Comparison of ENCODE assay signal across 9 mouse cellular contexts in genomic region chr1:34472427-34473300, GRCm38 (mm10). TPM values are rescaled to one million over a fixed set of nuclear protein-coding genes. Genes with fewer than 3 reads are reported as not detected.
DNase-seq lines count a peak whose midpoint lies in the region; ATAC-seq and TF ChIP-seq lines count a peak whose summit lies in the region.
"Had no signal": no experiment of that assay in that cellular context is flagged by ENCODE, and none has a peak within 500 bp of the region (broad histone marks: within the 10 kb centered on the region; RNA-seq: fewer than 3 reads in every experiment).

No protein-coding gene starts in this region.

- no peak for TF ChIP-seq CTCF in bone marrow macrophage, adult 2 months (IDR thresholded peaks at IDR 0.05; ENCODE audit: low read depth, low read length)
- no peak for TF ChIP-seq CTCF in liver, embryonic 14.5 days (IDR thresholded peaks at IDR 0.05; ENCODE audit: low read depth)

- H3K4me2 ChIP-seq in hindbrain, embryonic 15.5 days: peak overlapping the region; percentile 77
- H3K4me2 ChIP-seq in liver, embryonic 14.5 days (ENCODE audit: low read depth): peak overlapping the region; percentile 74

- H3K9ac ChIP-seq in hindbrain, embryonic 15.5 days: peak overlapping the region; percentile 23; the same call in 1 of the 2 replicates
- peak overlapping the region; percentile 52 for H3K9ac ChIP-seq in liver, embryonic 14.5 days (replicated peaks)

- peaks cover 27% of the 10 kb centered on the region for H3K4me1 ChIP-seq in bone marrow macrophage, adult 2 months (ENCODE audit: control insufficient read depth, insufficient read depth, low read length)
- H3K4me1 ChIP-seq in hindbrain, embryonic 15.5 days (replicated peaks): peaks cover 10% of the 10 kb centered on the region
- H3K4me1 ChIP-seq in liver, embryonic 14.5 days (replicated peaks; ENCODE audit: control insufficient read depth in 2 of 2, insufficient read depth in 2 of 2, low read length in 1 of 2): peaks cover 0 to 9% of the 10 kb centered on the region in 2 experiments; a peak in 2 of 4 replicates

- ATAC-seq in hindbrain, embryonic 15.5 days (ENCODE audit: low FRiP score, low read depth): peak; percentile 75
- peak; percentile 70 for ATAC-seq in liver, embryonic 14.5 days (ENCODE audit: insufficient read depth)

- no peak for TF ChIP-seq EP300 in liver, embryonic 14.5 days (IDR thresholded peaks at IDR 0.05; ENCODE audit: low read depth)

- WGBS in hindbrain, embryonic 15.5 days: under 1% methylated on average over 42 of the region's 43 CpGs
- WGBS in liver, embryonic 14.5 days (ENCODE audit: insufficient replicate concordance): under 1% methylated on average over 43 of the region's 43 CpGs

- H3K36me3 ChIP-seq in hindbrain, embryonic 15.5 days: no peaks in the 10 kb centered on the region
- H3K36me3 ChIP-seq in liver, embryonic 14.5 days (replicated peaks; ENCODE audit: control insufficient read depth, insufficient read depth, low read depth): no peaks in the 10 kb centered on the region

- peak overlapping the region; percentile 87 for H3K27ac ChIP-seq in bone marrow macrophage, adult 2 months (ENCODE audit: insufficient read depth, low read depth, low read length)
- H3K27ac ChIP-seq in hindbrain, embryonic 15.5 days (replicated peaks): no peak overlapping the region
- no peak overlapping the region for H3K27ac ChIP-seq in liver, embryonic 14.5 days

- peak; percentile 13 to 17 for DNase-seq in cerebellum, adult 18-20 months
- DNase-seq in cerebellum, adult 9-10 months: no peak
- DNase-seq in forelimb bud, embryonic 11.5 days (ENCODE audit: low read depth, low spot score): peak; percentile 35
- DNase-seq in liver, embryonic 14.5 days (ENCODE audit: low read depth in 3 of 3, low spot score in 3 of 3): no peak
- DNase-seq in naive thymus-derived CD4-positive, alpha-beta T cell, adult 2 months (ENCODE audit: low read depth): peak; percentile 88
- peak; percentile 64 to 74 for DNase-seq in thymus, postnatal 10 days (ENCODE audit: low spot score in 2 of 2)

- H3K4me3 ChIP-seq in bone marrow macrophage, adult 2 months (ENCODE audit: insufficient read depth, low read length): peak overlapping the region; percentile 95
- H3K4me3 ChIP-seq in hindbrain, embryonic 15.5 days: peak overlapping the region; percentile 38
- peak overlapping the region; percentile 45 to 54 for H3K4me3 ChIP-seq in liver, embryonic 14.5 days (ENCODE audit: insufficient read depth in 1 of 2, low read depth in 2 of 2, low read length in 2 of 2)

- TF ChIP-seq POLR2A in bone marrow macrophage, adult 2 months (IDR thresholded peaks at IDR 0.05; ENCODE audit: borderline replicate concordance, low read depth, low read length): 0 out of 2 replicates have a peak, but pooled peaks have one; percentile 50

- no peaks in the 10 kb centered on the region for H3K9me3 ChIP-seq in hindbrain, embryonic 15.5 days
- no peaks in the 10 kb centered on the region for H3K9me3 ChIP-seq in liver, embryonic 14.5 days (ENCODE audit: control insufficient read depth, low read length)

- H3K27me3 ChIP-seq in hindbrain, embryonic 15.5 days: peaks cover 24% of the 10 kb centered on the region
- H3K27me3 ChIP-seq in liver, embryonic 14.5 days (ENCODE audit: control insufficient read depth, insufficient read depth, low read length): no peaks in the 10 kb centered on the region

RNA-seq across cellular contexts. Expression of gene Ptpn18, which starts 13.1 kb away (rescaled TPM):
- polyA plus RNA-seq in bone marrow macrophage, adult 2 months (2012; ENCODE audit: insufficient read depth, insufficient read length, missing spikeins): 145 and 150 TPM in 2 replicates
- polyA plus RNA-seq in hindbrain, embryonic 15.5 days (2015; fragmentation: Nextera tagmentation; extraction: Ambion mirVana): 5.0 and 6.1 TPM in 2 replicates
- polyA plus RNA-seq in liver, embryonic 14.5 days (2012; rRNA removed): 12.6 and 26.4 TPM in 2 replicates
- polyA plus RNA-seq in liver, embryonic 14.5 days (2014; fragmentation: Nextera tagmentation; extraction: Ambion mirVana): 18.3 and 23.8 TPM in 2 replicates
- polyA plus RNA-seq: C2C12 had no signal

RNA-seq across cellular contexts. Expression of gene Prss39, which starts 25.5 kb away (rescaled TPM):
- not detected in 2 replicates for polyA plus RNA-seq in bone marrow macrophage, adult 2 months (2012; ENCODE audit: insufficient read depth, insufficient read length, missing spikeins)
- polyA plus RNA-seq in hindbrain, embryonic 15.5 days (2015; fragmentation: Nextera tagmentation; extraction: Ambion mirVana): not detected in 2 replicates
- not detected in 2 replicates for polyA plus RNA-seq in liver, embryonic 14.5 days (2012; rRNA removed)
- not detected in 2 replicates for polyA plus RNA-seq in liver, embryonic 14.5 days (2014; fragmentation: Nextera tagmentation; extraction: Ambion mirVana)
- polyA plus RNA-seq: C2C12 had no signal

RNA-seq across cellular contexts. Expression of gene Imp4, which starts 33.0 kb away (rescaled TPM):
- 35.3 and 40.9 TPM in 2 replicates for polyA plus RNA-seq in bone marrow macrophage, adult 2 months (2012; ENCODE audit: insufficient read depth, insufficient read length, missing spikeins)
- polyA plus RNA-seq in hindbrain, embryonic 15.5 days (2015; fragmentation: Nextera tagmentation; extraction: Ambion mirVana): 51.1 and 52.5 TPM in 2 replicates
- 8.9 and 21.2 TPM in 2 replicates for polyA plus RNA-seq in liver, embryonic 14.5 days (2012; rRNA removed)
- polyA plus RNA-seq in liver, embryonic 14.5 days (2014; fragmentation: Nextera tagmentation; extraction: Ambion mirVana): 56.8 and 59.6 TPM in 2 replicates

RNA-seq across cellular contexts. Expression of gene Ccdc115, which starts 33.2 kb away (rescaled TPM):
- polyA plus RNA-seq in bone marrow macrophage, adult 2 months (2012; ENCODE audit: insufficient read depth, insufficient read length, missing spikeins): 44.1 and 44.5 TPM in 2 replicates
- 62.2 and 64.5 TPM in 2 replicates for polyA plus RNA-seq in hindbrain, embryonic 15.5 days (2015; fragmentation: Nextera tagmentation; extraction: Ambion mirVana)
- 13.2 and 21.3 TPM in 2 replicates for polyA plus RNA-seq in liver, embryonic 14.5 days (2012; rRNA removed)
- polyA plus RNA-seq in liver, embryonic 14.5 days (2014; fragmentation: Nextera tagmentation; extraction: Ambion mirVana): 21.6 and 23.1 TPM in 2 replicates

Comparison
In these comparisons a context has a peak if more than half of its experiments do, and no peak if none do; other contexts are left out.
1. DNase-seq: peak in cerebellum, adult 18-20 months (2 of 2), forelimb bud, embryonic 11.5 days (single experiment), naive thymus-derived CD4-positive, alpha-beta T cell, adult 2 months (single experiment) and thymus, postnatal 10 days (2 of 2); none in cerebellum, adult 9-10 months (single experiment) and liver, embryonic 14.5 days (0 of 3).
2. H3K4me3 ChIP-seq: peak in every context shown above with its lines; median percentile 95 in bone marrow macrophage, adult 2 months; 50 in liver, embryonic 14.5 days; 38 in hindbrain, embryonic 15.5 days.